Mouse (Mus musculus) hindlimb bud, embryonic 11.5 days (tissue): ENCODE measurements around the gene Tcte3.
A peak's percentile ranks its signal among the peaks of the same experiment; 100 is the strongest.
"Not testable (repeated sequence)": the region's sequence is repeated elsewhere in the genome, so short reads cannot be mapped to it uniquely, and the experiment has no call there.

Experiments used
- DNase-seq: peaks from one replicate; pipeline ENCODE4 v3.0.0-alpha.2; 2012; ENCODE audit warnings: low read depth, low spot score; ENCODE audit errors: extremely low spot score

Tcte3 gene

DNA sequence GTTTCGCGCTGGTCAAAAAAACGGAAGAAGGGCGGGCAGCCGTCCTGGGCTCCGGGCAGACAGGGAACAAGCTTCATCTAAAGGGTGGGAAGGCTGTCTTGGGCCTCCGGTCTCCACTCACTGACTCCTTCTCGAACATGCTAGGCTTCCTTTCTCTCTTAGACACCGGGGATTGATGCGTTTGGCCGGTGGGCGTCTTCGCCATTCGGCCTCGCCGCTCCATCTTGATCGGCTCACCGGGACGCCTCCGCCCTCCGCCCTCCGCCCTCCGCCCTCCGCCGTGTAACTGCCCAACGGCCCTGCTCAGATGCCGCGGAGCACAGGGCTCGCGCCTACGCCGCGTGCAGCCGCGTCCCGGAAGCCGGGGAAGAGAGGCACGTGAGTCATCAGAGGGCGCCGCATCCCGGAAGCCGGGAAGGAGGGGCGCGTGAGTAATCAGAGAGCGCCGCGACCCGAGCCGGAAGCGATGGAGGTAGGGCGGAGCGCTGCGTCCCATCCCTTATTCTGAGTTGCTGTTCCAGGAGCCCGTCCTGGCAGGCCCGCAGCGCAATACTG lies at the start of gene Tcte3, which contains the start of the genes Ermard and Gm3448:
Tcte3 (minus strand) TSS at position 314 of the 555 bp plus-strand sequence.
Ermard (plus strand) TSS at position 34 of the 555 bp plus-strand sequence.
Gm3448 (minus strand) TSS at position 363 of the 555 bp plus-strand sequence.
- DNase-seq = not testable (repeated sequence)

DNA sequence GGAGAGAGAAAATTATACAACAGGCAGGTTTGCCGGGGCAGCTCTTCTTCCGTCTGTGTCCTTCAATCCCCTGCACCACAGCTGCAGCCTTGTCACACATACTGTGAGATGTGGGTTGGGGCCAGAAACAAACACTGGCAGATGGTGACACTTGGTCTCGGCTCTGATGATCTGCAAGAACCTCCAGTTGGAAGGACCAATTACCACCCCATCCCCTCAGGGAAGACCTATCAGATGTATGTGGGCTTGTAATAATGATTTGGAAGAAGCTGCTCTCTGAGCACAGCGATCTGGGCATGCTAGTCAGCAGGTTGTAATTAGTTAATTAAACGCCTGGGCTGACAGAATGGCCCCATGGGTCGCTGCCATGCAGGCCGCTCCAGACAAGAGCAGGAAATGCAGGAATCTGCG lies 47.3 kb upstream of the Tcte3 start:
- no peak for DNase-seq

DNA sequence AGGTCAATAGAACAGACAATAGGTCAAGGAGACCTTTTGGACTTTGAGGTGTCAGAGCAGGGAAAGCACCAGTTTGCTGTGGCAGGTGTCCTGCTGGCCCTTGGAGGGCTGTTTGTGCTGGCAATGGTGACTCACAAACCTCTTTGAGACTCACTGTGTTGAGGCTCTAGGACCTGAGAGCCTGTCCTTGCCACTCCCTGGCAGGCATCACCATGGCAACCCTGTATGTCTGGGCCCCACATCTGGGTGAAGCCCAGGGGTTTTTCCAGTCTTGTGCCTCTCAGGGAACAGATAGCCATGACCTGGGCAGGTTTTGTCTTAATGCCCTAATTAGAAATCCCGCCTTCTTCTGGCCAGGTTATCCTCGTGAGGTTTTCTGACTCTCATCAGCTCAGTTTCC lies 46.9 kb upstream of the Tcte3 start:
- DNase-seq = no peak

DNA sequence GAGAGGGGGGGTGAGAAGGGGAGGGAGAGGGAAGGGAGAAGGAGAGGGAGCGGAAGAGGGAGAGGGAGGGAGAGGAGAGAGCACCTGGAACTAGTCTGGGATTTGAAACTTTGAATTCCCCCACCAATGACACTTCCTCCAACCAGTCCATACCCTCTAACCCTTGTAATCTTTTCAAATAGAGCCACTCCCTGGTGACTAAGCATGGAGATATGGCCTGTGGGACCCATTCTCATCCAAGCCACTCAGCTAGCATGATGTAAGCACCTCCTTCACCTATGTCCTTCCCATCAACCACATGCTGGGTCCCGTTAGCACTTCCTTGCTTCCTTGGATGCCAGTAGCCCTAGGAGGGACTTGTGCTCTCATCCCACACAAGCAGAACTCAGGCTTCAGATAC lies 43.7 kb upstream of the Tcte3 start:
- no peak for DNase-seq

DNA sequence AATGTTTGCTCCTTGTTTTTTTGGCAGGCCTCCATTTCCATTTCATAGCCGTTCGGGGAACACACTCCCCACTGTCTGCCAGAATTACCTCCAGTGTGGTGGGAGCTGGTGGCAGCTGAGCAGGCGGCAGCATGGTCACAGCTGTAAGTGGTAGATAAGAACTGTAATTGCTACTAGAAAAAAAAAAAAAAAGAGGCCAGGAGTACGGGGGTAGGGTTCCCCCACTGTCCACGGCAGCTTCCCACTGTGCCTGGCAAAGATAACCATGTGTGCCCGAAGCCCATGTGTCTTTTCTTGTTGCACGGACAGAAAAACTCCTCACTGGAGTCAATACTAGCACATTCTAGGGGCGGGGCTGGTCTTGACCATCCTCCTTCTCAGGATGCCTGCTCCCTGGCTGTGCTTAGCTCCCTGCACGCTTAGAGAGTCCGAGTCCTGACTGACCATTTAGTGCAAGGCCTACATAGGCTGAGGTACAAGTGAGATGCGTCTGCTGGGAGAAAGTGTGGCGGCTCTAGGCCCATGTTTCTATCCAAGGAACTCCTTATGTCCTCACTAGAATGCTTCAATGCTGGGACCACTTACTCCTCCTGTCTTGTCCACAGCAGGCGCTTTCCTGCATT lies 43.0 kb upstream of the Tcte3 start:
- no peak for DNase-seq

DNA sequence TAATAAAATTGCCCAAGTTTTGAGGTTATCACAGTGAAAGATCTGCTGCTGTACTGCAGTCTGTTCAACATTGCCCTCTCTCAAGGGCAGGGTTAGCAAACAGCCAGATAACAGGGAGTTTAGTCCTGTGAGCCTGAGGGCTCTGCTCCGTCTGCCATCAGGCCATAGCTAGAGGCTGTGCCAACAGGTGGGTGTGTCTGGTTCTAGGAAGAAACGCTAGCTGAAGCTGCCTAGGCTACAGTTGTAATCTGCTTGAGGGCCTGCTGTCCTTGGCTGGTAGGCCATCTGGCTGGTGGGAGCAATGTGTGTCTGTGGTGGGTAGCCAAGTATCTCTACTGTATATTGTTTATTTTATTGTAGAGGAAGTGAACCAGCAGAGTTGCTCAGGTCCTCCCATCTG lies 36.2 kb upstream of the Tcte3 start:
- DNase-seq = no peak

DNA sequence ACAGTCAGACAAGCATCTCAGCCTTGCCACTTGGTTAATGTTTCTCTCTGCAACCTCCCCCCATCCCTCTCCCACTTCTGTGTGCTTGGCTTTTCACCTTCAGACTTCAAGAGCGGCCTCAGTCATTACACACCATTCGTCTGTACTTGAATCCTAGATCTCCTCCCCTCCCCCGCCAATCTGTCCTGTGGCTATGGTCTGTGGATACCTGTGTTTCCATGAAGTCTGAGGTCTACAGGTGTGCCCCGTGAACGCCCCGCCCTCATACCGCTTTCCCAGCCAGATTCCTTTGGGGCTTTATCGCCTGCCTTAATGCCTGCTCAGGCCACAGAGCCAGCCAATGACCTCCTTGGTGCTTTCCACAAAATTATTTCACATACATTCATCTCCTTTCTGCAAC lies 33.7 kb upstream of the Tcte3 start:
- no peak for DNase-seq

DNA sequence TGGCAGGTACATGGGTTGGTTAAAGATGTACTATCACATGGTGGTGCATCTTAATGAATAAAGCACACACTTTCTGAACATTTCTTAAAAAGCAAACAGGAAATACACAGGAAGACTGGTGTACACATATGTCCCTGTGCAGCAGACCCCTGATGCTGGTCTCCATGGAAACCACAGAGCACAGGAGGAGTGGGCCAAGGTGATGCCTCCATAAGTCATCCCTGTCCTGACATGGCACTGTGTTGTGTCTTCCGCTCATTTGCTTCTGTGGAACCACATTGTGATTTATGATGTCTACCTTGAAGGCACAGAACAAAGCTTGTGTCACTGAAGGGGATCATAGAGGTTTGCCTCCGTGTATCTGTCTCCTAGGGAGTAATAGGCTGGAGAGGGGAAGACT lies 30.9 kb upstream of the Tcte3 start:
- no peak for DNase-seq

DNA sequence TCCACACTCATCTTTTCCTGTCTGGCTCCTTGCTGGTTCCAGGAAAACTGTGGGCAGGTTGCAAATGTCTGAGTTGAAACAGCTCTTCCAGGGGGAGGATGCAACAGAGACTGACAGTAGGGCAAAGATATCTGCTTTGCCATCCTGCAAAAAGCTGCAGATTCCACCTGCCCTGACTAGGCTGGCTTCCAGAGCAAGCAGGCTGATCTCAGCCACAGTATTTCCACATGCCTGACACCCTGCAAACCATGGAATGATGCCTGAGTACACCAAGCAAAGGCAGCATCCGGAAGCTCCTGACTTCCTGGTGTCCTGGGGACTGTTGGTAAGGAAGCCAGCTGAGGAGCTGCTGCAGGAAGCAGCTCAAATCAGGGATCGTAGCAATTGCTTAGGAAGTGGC lies 27.8 kb upstream of the Tcte3 start:
- no peak for DNase-seq

DNA sequence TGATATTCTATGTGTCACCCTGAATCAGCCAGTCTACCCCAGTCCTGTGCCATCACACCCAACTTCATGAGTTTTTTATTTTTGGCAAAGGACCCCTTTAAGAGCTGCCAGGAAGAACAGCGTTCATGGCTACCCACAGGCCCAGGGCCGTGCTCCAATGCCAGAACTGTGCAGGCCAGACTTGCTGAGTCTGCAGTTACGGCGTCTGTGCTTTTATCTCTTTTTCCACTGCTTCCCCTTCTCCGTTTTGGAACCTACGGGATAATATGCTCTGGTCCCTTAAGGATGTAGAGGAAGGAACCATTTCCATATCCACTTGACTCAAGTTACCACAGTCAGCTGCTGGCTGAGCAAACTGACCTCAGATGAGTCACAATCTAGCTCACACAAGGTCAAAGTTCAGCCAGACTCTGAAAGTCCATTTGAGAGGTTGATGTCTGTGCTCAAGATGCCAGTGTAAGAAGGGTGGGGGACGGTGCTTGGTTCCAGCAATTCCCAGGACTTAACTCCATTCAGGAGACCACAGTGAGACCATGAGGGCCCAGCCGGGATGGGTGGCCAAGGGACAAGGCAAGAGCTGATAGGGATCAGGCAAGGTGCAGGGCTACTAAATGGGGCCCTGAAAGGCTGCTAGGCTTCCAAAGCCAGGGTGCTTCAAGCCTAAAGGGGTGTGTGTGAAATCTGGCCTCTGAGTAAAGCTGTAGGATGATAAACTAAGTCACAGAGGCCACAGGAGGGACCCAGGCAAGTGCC lies 26.9 kb upstream of the Tcte3 start:
- DNase-seq = no peak

DNA sequence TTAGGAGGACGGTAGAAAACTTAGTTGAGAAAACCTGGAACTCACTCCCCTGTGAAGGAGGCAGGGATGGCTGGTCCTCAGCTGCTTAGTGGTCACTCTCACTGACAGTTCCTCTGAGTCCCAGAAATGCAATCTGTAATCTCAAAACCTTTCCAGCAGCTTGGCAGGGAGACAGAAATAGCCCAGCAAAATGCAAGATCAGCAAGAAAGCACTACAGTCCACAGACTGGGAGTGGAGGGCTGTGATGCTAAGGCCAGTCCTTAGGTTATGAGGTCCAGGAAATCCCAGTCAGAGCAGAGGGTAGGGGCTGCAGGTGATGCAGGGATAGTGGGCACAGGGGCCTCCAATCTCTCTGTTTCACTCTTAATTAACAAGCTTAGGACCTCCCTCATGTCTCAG lies 25.6 kb upstream of the Tcte3 start:
- DNase-seq = no peak

DNA sequence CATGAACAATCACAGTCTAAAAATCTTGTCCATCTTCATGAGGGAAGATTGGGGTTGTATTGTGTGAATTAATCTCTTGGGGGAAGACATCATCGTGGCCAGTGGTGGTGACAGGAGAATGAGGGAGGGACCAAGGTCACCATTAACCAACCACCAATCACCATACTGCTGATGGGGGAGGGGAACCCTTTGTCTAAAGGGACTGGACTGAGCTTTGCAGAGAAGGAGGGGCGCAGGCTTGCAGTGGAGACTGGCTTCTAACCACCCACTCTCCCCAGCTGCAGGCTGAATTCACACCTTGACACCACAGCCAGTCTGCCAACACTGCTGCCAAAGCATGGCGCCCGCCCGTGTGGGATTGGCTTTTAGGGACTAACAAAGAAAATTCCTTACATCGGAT lies 24.8 kb upstream of the Tcte3 start:
- DNase-seq = no peak

DNA sequence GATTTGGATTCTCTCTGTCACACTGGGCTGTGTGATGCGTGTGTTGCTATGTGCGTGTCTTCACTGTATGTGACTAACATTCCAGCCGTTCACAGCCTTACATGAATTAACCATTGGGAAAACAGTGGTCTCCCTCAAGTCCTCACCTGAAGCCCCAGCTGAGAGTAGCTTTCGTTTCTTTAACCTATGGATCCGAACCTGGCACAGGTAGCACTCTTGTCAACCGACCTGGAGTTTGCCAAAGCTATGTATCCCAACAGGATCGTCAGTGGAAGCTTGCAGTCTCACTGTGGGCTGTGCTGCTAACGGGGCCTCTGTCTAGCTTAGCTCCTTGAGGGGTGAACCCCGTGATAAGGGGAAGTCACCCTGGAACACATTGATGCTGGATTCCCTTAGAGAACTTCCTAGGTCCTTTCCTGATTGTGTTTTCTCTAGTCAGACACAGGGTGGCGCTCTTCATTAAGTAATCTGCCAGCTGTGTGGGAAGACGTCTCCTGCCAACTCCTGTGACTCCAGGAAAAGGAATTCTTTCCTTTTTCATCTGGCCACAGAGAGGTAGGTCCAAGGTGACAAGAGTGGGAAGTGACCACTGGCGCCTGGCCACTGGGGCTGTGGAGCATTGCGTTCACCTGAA lies 24.2 kb upstream of the Tcte3 start:
- peak; percentile 52 for DNase-seq

DNA sequence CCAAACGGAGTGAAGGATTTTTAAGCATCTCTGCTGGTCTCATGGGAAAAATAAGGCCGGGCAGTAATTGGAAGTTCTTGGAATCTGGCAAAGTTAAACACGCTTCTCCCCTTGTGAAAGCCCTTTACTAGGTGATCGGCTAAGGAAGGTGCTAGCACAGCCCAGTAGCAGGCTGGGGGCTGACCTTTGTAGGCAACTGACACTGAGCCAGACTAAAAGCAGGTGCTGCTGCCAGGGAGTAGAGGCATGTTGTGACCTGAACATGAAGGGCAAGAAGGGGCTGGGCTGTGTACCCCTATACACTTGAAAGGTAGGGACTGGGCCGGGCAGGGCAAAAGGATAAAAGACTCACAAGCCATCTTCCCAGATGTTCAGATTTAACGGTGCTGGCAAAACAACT lies 19.1 kb upstream of the Tcte3 start:
- no peak for DNase-seq

DNA sequence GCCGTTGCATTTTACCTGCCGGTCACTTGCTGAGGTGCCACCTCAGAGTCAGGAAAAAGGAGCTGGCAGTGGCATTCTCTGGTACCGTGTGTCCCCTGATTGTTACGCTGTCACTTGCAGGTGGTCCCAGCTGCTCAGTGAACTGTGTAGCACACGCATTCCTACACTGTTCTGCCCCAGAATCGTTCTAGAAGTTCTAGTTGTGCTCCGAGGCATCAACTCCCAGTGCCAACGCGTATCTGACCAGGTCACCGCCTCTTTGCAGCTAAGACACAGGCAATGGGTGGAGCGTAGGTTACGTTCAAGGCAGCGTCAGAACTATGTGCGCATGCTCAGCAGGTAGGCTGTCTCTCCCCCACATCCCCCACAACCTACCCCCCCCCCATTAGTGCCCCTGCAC lies 18.4 kb upstream of the Tcte3 start:
- DNase-seq = no peak

DNA sequence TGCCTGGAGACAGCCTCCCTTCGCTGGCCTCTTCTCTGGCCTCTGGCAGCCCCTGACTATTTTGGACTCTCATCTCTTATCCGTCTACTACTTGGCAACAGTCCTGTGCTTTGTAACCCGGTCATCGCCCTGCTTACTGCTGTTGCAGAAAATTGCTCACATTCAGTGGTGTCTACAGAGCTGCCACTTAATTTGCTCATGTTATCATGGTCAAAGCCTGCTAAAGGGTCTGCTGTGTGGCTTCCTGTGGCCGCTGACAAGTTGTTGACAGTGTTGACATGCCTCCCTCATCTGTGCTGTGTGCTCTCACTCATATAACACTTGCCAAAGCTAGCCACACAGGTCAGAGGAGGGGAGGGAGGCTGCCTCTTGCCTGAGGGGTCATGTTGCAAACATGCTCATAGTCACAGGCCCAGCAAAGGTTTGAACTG lies 16.9 kb upstream of the Tcte3 start:
- DNase-seq = no peak

DNA sequence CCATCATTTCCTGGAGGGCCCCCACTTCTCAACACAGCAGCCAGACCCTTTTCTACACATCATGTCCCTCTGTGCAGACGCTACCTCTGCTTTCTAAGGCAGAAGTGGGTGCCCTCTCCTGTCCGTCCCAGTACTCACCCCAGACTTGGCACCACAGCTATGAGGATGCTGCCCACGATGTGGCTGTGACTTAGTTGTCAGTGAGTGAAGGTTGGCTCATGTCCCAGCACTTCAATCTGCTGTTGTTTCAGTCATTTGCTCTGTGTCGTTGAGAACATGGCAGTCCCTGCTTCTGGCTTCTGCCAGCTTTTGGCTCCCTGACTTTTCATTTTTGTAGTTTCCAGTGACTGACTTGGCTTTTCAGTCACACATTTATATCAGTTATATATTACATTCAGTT lies 14.6 kb upstream of the Tcte3 start:
- DNase-seq = no peak

DNA sequence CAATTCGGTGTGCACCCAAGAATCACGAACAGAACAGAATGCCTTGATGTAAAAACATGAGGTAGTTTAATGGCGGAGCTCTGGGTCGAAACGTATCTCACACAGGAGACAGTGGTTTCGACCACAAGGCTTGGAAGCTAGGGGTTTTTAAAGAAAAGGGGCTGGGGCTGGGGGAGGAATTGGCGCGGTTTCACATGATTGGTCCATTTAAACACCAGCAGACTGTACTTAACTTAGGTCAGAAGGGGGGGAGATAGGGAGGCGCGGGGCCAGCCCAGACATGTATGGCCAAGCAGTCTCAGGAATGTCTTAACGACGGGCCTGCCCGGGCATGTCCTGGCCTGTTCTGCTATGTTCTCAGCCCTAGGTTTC lies 12.5 kb upstream of the Tcte3 start:
- not testable (repeated sequence) for DNase-seq

DNA sequence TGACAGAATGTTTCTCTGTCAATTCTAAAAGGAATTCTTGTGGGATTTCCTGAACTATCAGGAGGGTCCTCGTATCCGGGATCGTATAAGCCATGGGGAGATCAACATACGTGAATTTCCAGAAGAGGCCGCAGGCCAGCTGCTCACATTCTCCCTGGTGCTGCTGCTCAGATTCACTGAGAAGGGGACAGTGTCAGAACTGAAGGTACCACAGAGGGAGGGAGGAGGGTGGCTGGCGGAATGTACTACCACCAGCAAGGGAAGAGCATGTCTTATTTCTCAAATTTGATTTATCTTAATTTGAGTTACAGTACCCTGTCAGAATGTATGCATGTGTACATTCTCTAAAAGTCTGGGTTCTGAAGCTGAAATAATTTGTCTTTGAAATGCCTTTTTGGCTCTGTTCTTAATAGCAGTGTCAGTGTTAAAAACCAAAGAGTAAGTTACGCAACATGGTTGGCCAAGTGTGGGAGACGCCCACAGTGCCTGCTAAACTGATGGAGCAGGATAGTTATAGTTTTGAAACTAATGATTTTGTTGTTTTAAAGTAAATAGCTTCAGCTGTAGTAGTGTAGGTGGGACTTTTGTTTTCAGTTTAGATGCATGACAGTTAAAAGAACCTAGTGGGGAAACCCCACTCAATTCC lies 12.0 kb upstream of the Tcte3 start:
- not testable (repeated sequence) for DNase-seq

DNA sequence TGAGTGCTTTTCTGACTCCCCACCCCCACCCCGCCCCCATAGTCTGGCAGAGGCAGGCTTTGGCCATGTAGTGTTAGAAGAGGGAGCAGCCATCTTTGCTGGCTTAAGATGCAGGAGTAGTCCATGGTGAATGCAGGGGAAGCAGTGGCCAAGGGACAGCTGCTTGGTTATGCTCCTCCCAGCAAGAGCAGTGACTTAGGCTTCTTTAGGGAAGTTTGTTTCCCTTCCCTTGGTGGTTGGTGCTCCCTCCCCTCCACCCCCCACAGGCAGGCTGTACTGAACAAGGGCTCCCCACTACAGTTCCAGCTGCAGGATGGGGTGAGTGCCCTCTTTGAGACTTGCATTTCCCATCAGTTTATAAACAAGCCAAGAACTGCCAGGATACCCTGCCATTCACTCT lies 11.5 kb upstream of the Tcte3 start:
- DNase-seq = not testable (repeated sequence)

DNA sequence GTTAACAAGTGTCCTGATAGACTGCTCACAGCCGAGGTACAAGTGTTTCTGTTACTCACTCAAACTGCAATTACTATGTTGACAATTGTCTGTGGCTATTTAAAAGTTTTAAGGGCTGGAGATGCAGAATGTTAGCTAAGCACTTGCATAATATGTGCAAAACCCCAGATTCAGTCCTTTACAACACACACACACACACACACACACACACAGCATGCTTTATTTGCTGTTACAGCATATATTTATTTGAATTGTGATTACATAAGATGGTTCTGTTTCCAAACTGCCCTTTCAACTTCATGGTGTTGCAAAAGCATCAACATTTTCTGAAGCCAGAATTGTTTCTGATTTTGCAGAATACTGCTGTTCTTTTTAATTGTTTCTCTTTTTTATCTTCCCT lies 9.1 kb upstream of the Tcte3 start:
- not testable (repeated sequence) for DNase-seq
